In genomic region chr1:140267288-140267687, GRCm38 (mm10) we compare ENCODE assay signal across 23 mouse cellular contexts. TPM values are rescaled to one million over a fixed set of nuclear protein-coding genes. Genes with fewer than 3 reads are reported as not detected.
DNase-seq lines count a peak whose midpoint lies in the region; ATAC-seq and TF ChIP-seq lines count a peak whose summit lies in the region.
"Had no signal": no experiment of that assay in that cellular context is flagged by ENCODE, and none has a peak within 500 bp of the region (broad histone marks: within the 10 kb centered on the region; RNA-seq: fewer than 3 reads in every experiment).

No protein-coding gene starts in this region.

- no peaks in the 10 kb centered on the region; the same call in 1 of the 2 replicates for H3K9me3 ChIP-seq in heart, embryonic 12.5 days (replicated peaks)
- H3K9me3 ChIP-seq in kidney, postnatal 0 days (replicated peaks; ENCODE audit: low read length), result no peaks in the 10 kb centered on the region
- no peaks in the 10 kb centered on the region for H3K9me3 ChIP-seq in MEL (replicated peaks; ENCODE audit: insufficient read depth, low read length)
- H3K9me3 ChIP-seq: embryonic facial prominence, embryonic 12.5 days; forebrain, embryonic 15.5 days; heart, embryonic 15.5 days; hindbrain, embryonic 12.5 days had no signal

- H3K27me3 ChIP-seq in heart, embryonic 12.5 days (replicated peaks), result no peaks in the 10 kb centered on the region
- H3K27me3 ChIP-seq in kidney, postnatal 0 days (ENCODE audit: insufficient read depth, low read length), result no peaks in the 10 kb centered on the region
- no peaks in the 10 kb centered on the region for H3K27me3 ChIP-seq in MEL (ENCODE audit: control insufficient read depth in 1 of 2, insufficient read depth in 2 of 2, low read length in 2 of 2)
- H3K27me3 ChIP-seq: embryonic facial prominence, embryonic 12.5 days; forebrain, embryonic 15.5 days; heart, embryonic 15.5 days; hindbrain, embryonic 12.5 days had no signal

- TF ChIP-seq POLR2A in MEL (IDR thresholded peaks at IDR 0.05; ENCODE audit: control insufficient read depth in 1 of 2, insufficient read depth in 1 of 2, low read depth in 1 of 2, low read length in 2 of 2, poor library complexity in 1 of 2), result no peak

- H3K27ac ChIP-seq in heart, embryonic 12.5 days (ENCODE audit: poor library complexity, severe bottlenecking), result peak overlapping the region; percentile 51
- no peak overlapping the region for H3K27ac ChIP-seq in kidney, postnatal 0 days
- H3K27ac ChIP-seq in MEL (ENCODE audit: control insufficient read depth, low read depth, low read length), result no peak overlapping the region
- H3K27ac ChIP-seq: embryonic facial prominence, embryonic 12.5 days; forebrain, embryonic 15.5 days; hindbrain, embryonic 12.5 days had no signal

- DNase-seq in heart, adult 18-20 months, result no peak
- peak; percentile 32 for DNase-seq in kidney, postnatal 0 days (ENCODE audit: low spot score)
- no peak for DNase-seq in kidney, adult 11 months
- DNase-seq in A20 (ENCODE audit: low read depth, low spot score) (peak; percentile 45), MEL (ENCODE audit: low read depth, low spot score) (peak; percentile 48)
- no peak for DNase-seq in cerebellum, adult 8-10 months
- DNase-seq: adrenal gland, postnatal 10 days; B cell, adult 2 months; cerebellum, adult 11 months; cerebellum, adult 9-10 months; cerebellum, postnatal 25 days; gastrocnemius, postnatal 10 days; heart, postnatal 36 days; kidney, adult 8-10 months had no signal

- no peak for TF ChIP-seq CTCF in kidney, postnatal 0 days (IDR thresholded peaks at IDR 0.05; ENCODE audit: low read depth)
- TF ChIP-seq CTCF in MEL (IDR thresholded peaks at IDR 0.05 in 2 of 3, conservative IDR thresholded peaks at IDR 0.05 in 1 of 3; ENCODE audit: control insufficient read depth in 1 of 3, insufficient read depth in 1 of 3, low read depth in 2 of 3, low read length in 3 of 3, poor library complexity in 1 of 3, severe bottlenecking in 1 of 3), result no peak

- H3K4me1 ChIP-seq in heart, embryonic 12.5 days (replicated peaks), result peaks cover 16% of the 10 kb centered on the region
- no peaks in the 10 kb centered on the region for H3K4me1 ChIP-seq in kidney, postnatal 0 days (replicated peaks; ENCODE audit: insufficient read depth, low read length)
- peaks cover 6 to 9% of the 10 kb centered on the region in 2 experiments for H3K4me1 ChIP-seq in MEL (ENCODE audit: control insufficient read depth in 1 of 2, insufficient read depth in 2 of 2, low read length in 2 of 2)
- H3K4me1 ChIP-seq: embryonic facial prominence, embryonic 12.5 days; hindbrain, embryonic 12.5 days had no signal

- ATAC-seq in heart, embryonic 12.5 days (ENCODE audit: insufficient number of reproducible peaks, low FRiP score), result no peak
- no peak for ATAC-seq in kidney, postnatal 0 days (replicated peaks; ENCODE audit: low FRiP score, low read depth)
- ATAC-seq: CD4-positive, CD25-positive, alpha-beta regulatory T cell, adult 4 months; forebrain, embryonic 15.5 days; hindbrain, embryonic 16.5 days; inflammation-experienced regulatory T-cells, adult 6 months had no signal

- no peaks in the 10 kb centered on the region for H3K36me3 ChIP-seq in heart, embryonic 12.5 days
- no peaks in the 10 kb centered on the region for H3K36me3 ChIP-seq in kidney, postnatal 0 days (ENCODE audit: insufficient read depth, low read length)
- H3K36me3 ChIP-seq in MEL (ENCODE audit: control insufficient read depth in 1 of 2, insufficient read depth in 2 of 2, low read length in 2 of 2), result peaks cover 0 to 17% of the 10 kb centered on the region in 2 experiments; a peak in 2 of 4 replicates
- H3K36me3 ChIP-seq: embryonic facial prominence, embryonic 12.5 days; forebrain, embryonic 15.5 days; G1E; heart, embryonic 15.5 days; hindbrain, embryonic 12.5 days had no signal

- WGBS in heart, embryonic 12.5 days, result 33% methylated on average over 2 of the region's 2 CpGs
- WGBS in kidney, postnatal 0 days, result 35% methylated on average over 2 of the region's 2 CpGs

- no peak overlapping the region for H3K4me2 ChIP-seq in heart, embryonic 12.5 days
- H3K4me2 ChIP-seq in kidney, postnatal 0 days (ENCODE audit: low read length), result no peak overlapping the region
- H3K4me2 ChIP-seq: embryonic facial prominence, embryonic 12.5 days; forebrain, embryonic 15.5 days; heart, embryonic 15.5 days; hindbrain, embryonic 12.5 days had no signal

- no peak overlapping the region for H3K4me3 ChIP-seq in heart, embryonic 12.5 days
- no peak overlapping the region for H3K4me3 ChIP-seq in kidney, postnatal 0 days (replicated peaks; ENCODE audit: low read depth, low read length)
- no peak overlapping the region for H3K4me3 ChIP-seq in MEL (ENCODE audit: control insufficient read depth in 1 of 2, insufficient read depth in 1 of 2, low read depth in 2 of 2, low read length in 2 of 2)
- H3K4me3 ChIP-seq: embryonic facial prominence, embryonic 12.5 days; forebrain, embryonic 15.5 days; heart, embryonic 15.5 days; hindbrain, embryonic 12.5 days had no signal

- no peak for TF ChIP-seq EP300 in MEL (IDR thresholded peaks at IDR 0.05; ENCODE audit: low read depth in 1 of 2, low read length in 2 of 2)

- no peaks in the 10 kb centered on the region for H3K79me2 ChIP-seq in MEL (ENCODE audit: control insufficient read depth, insufficient read depth, low read length, poor library complexity)

- no peak overlapping the region for H3K9ac ChIP-seq in heart, embryonic 12.5 days
- no peak overlapping the region for H3K9ac ChIP-seq in kidney, postnatal 0 days (ENCODE audit: low read depth, low read length)
- H3K9ac ChIP-seq in MEL (ENCODE audit: control insufficient read depth, low read depth, low read length, poor library complexity, severe bottlenecking), result no peak overlapping the region
- H3K9ac ChIP-seq: embryonic facial prominence, embryonic 12.5 days; forebrain, embryonic 15.5 days; heart, embryonic 15.5 days; hindbrain, embryonic 12.5 days had no signal

- TF ChIP-seq RAD21 in MEL (IDR thresholded peaks at IDR 0.05; ENCODE audit: low read depth, low read length), result no peak

TF ChIP-seq in MEL, 35 proteins besides CTCF, POLR2A, EP300 and RAD21:
- TF ChIP-seq ELF1 (IDR thresholded peaks at IDR 0.05; ENCODE audit: low read depth, low read length) (peak; percentile 50; the same call in 1 of the 2 replicates), SIN3A (IDR thresholded peaks at IDR 0.05; ENCODE audit: low read length) (no peak)
TF ChIP-seq in MEL: peak in this region for 1.

RNA-seq across cellular contexts. Expression of gene Kcnt2, which starts 21.3 kb away (rescaled TPM):
- 1.0 and 1.3 TPM in 2 replicates for polyA plus RNA-seq in heart, embryonic 12.5 days (2016; fragmentation: Nextera tagmentation; extraction: Ambion mirVana)
- total RNA-seq in heart, adult 18-20 months (2021), result 1 to 10 TPM; 2.4 to 3.3 TPM
- polyA plus RNA-seq in kidney, postnatal 0 days (2015; fragmentation: Nextera tagmentation; extraction: Ambion mirVana), result 2.0 and 2.3 TPM in 2 replicates
- not detected in 2 replicates for total RNA-seq in MEL (2012; rRNA removed)
- polyA plus RNA-seq in MEL (2012; ENCODE audit: insufficient read depth in 1 of 2, insufficient read length in 2 of 2, low read depth in 1 of 2, low replicate concordance in 2 of 2, missing spikeins in 1 of 2), result not detected
- polyA plus RNA-seq: CD4-positive, CD25-positive, alpha-beta regulatory T cell, adult 4 months; G1E; inflammation-experienced regulatory T-cells, adult 6 months had no signal

Comparison
In these comparisons a context has a peak if more than half of its experiments do, and no peak if none do; other contexts are left out.
1. DNase-seq: peak in kidney, postnatal 0 days (single experiment), A20 (single experiment) and MEL (single experiment); none in heart, adult 18-20 months (0 of 2), kidney, adult 11 months (single experiment) and cerebellum, adult 8-10 months (single experiment).